Mouse (Mus musculus) forebrain, embryonic 14.5 days (tissue): ENCODE measurements around the gene Cd28. TPM values are rescaled to one million over a fixed set of nuclear protein-coding genes. Genes with fewer than 3 reads are reported as not detected.
"Not testable (repeated sequence)": the region's sequence is repeated elsewhere in the genome, so short reads cannot be mapped to it uniquely, and the experiment has no call there.

ENCODE experiments used
- ATAC-seq: fragments of 200-750 bp; cut with Nextera tagmentation; 2 replicates; pipeline ENCODE4 v1.8.0; 2017; ENCODE audit warnings: mild to moderate bottlenecking, moderate library complexity
- DNase-seq: peaks from one replicate; pipeline ENCODE4 v3.0.0-alpha.2; 2015; ENCODE audit warnings: low spot score
- H3K27ac ChIP-seq: fragments of 300-500 bp; sonication (generic); 2 replicates; pipeline ENCODE4 v1.5.1; 2014; ENCODE audit warnings: low read depth, mild to moderate bottlenecking, control low read depth, low read length, moderate library complexity
- H3K27me3 ChIP-seq: fragments of 300-500 bp; sonication (generic); replicated peaks from 2 replicates; pipeline ENCODE4 v1.6.1; 2014; ENCODE audit warnings: low read length, control low read depth, mixed read lengths; ENCODE audit not compliant: control insufficient read depth, insufficient read depth
- H3K36me3 ChIP-seq: fragments of 300-500 bp; sonication (generic); 2 replicates; pipeline ENCODE4 v1.6.1; 2014; ENCODE audit warnings: low read length, control low read depth; ENCODE audit not compliant: control insufficient read depth, insufficient read depth
- H3K4me1 ChIP-seq: fragments of 300-500 bp; sonication (generic); 2 replicates; pipeline ENCODE4 v1.6.1; 2014; ENCODE audit warnings: antibody characterized with exemption, low read length, control low read depth; ENCODE audit not compliant: control insufficient read depth, insufficient read depth
- H3K4me2 ChIP-seq: fragments of 300-500 bp; sonication (generic); 2 replicates; pipeline ENCODE4 v1.6.1; 2014; ENCODE audit warnings: mild to moderate bottlenecking, control low read depth, low read length
- H3K4me3 ChIP-seq: fragments of 300-500 bp; sonication (generic); 2 replicates; pipeline ENCODE4 v1.5.1; 2014; ENCODE audit warnings: low read depth, low read length, control low read depth
- H3K9ac ChIP-seq: fragments of 300-500 bp; sonication (generic); 2 replicates; pipeline ENCODE4 v1.6.1; 2014; ENCODE audit warnings: mild to moderate bottlenecking, low read length, control low read depth, moderate library complexity
- H3K9me3 ChIP-seq: fragments of 300-500 bp; sonication (generic); replicated peaks from 2 replicates; pipeline ENCODE4 v1.6.1; 2016; ENCODE audit warnings: low read length, control low read depth, mixed read lengths; ENCODE audit not compliant: control insufficient read depth
- WGBS: fragments of 180-500 bp; shearing (Covaris S2); extraction: QIAGEN DNeasy Blood & Tissue Kit; methylation state at CpG from one replicate; pipeline ENCODE4 v1.1.7; 2014; 5-methylcytosine and 5-hydroxymethylcytosine counted together
- polyA plus RNA-seq: library from polyadenylated mRNA; unstranded; fragments of >200 nt; fragmentation: Nextera tagmentation; extraction: Ambion mirVana; gene quantifications from 2 replicates; pipeline ENCODE4 v1.2.1, GENCODE M21; 2014

Gene Cd28
- polyA plus RNA-seq, 1 experiment from 2014 or later = 0.20 TPM

- no peak for DNase-seq
- H3K4me1 ChIP-seq = no peaks in the 10 kb centered on the region
- no peaks in the 10 kb centered on the region for H3K9me3 ChIP-seq
- no peak overlapping the region for H3K27ac ChIP-seq
- no peaks in the 10 kb centered on the region for H3K36me3 ChIP-seq
- no peak overlapping the region for H3K4me3 ChIP-seq
- ATAC-seq = no peak
- WGBS = 86% methylated on average over 2 of the region's 2 CpGs
- H3K9ac ChIP-seq = no peak overlapping the region
- H3K4me2 ChIP-seq = no peak overlapping the region
- no peaks in the 10 kb centered on the region for H3K27me3 ChIP-seq
These were observed 96.8 kb downstream of the Cd28 start for GRCm38 (mm10) chr1:60813411-60813810.

- Histone ChIP-seq H3K9me3 (no peaks in the 10 kb centered on the region), H3K27ac (no peak overlapping the region), H3K4me2 (no peak overlapping the region), H3K9ac (no peak overlapping the region), H3K4me1 (no peaks in the 10 kb centered on the region), H3K4me3 (no peak overlapping the region), H3K27me3 (no peaks in the 10 kb centered on the region), H3K36me3 (no peaks in the 10 kb centered on the region)
- DNase-seq (no peak), ATAC-seq (no peak)
- WGBS = 94% methylated on average over 6 of the region's 6 CpGs
These were observed 99.3 kb downstream of the Cd28 start for GRCm38 (mm10) chr1:60815912-60816311.

- H3K27ac ChIP-seq, H3K9me3 ChIP-seq, ATAC-seq, H3K9ac ChIP-seq, H3K27me3 ChIP-seq, H3K4me1 ChIP-seq, H3K4me2 ChIP-seq, H3K36me3 ChIP-seq, H3K4me3 ChIP-seq, DNase-seq: not testable (repeated sequence)
- WGBS = 74% methylated on average over 4 of the region's 4 CpGs
These were observed 101.9 kb downstream of the Cd28 start for GRCm38 (mm10) chr1:60818491-60818890.

GRCm38 (mm10) chr1:60819993-60820392 is 103.4 kb downstream of the Cd28 start:
- Histone ChIP-seq H3K4me2 (no peak overlapping the region), H3K27ac (no peak overlapping the region), H3K36me3 (no peaks in the 10 kb centered on the region), H3K27me3 (no peaks in the 10 kb centered on the region), H3K4me1 (no peaks in the 10 kb centered on the region), H3K4me3 (no peak overlapping the region), H3K9ac (no peak overlapping the region), H3K9me3 (no peaks in the 10 kb centered on the region)
- ATAC-seq = no peak
- no peak for DNase-seq
- WGBS = 75% methylated on average over 2 of the region's 2 CpGs

- Histone ChIP-seq H3K9ac (no peak overlapping the region), H3K36me3 (no peaks in the 10 kb centered on the region), H3K27ac (no peak overlapping the region), H3K4me3 (no peak overlapping the region), H3K4me1 (no peaks in the 10 kb centered on the region), H3K27me3 (no peaks in the 10 kb centered on the region), H3K9me3 (no peaks in the 10 kb centered on the region), H3K4me2 (no peak overlapping the region)
- DNase-seq = no peak
- 81% methylated on average over 2 of the region's 2 CpGs for WGBS
- no peak for ATAC-seq
These were observed 104.4 kb downstream of the Cd28 start for GRCm38 (mm10) chr1:60820981-60821380.

GRCm38 (mm10) chr1:60821590-60821989 is 105.0 kb downstream of the Cd28 start:
- no peak for DNase-seq

More at GRCm38 (mm10) chr1:60821590-60821989, 105.0 kb downstream of the Cd28 start:
- Histone ChIP-seq H3K4me1 (no peaks in the 10 kb centered on the region), H3K27me3 (no peaks in the 10 kb centered on the region), H3K27ac (no peak overlapping the region), H3K36me3 (no peaks in the 10 kb centered on the region), H3K4me2 (no peak overlapping the region), H3K4me3 (no peak overlapping the region), H3K9me3 (no peaks in the 10 kb centered on the region), H3K9ac (no peak overlapping the region)
- WGBS = 84% methylated on average over 3 of the region's 3 CpGs
- ATAC-seq = no peak

Other genes with a start within 250 kb of the Cd28 start
- 20.9 and 21.0 TPM in 2 replicates for gene Raph1, start 149.7 kb upstream of the Cd28 start, polyA plus RNA-seq
- gene Ctla4, start 170.2 kb downstream of the Cd28 start, polyA plus RNA-seq = not detected in 2 replicates